Comparison of ENCODE assay signal across 11 mouse cellular contexts in genomic region chr15:97593781-97594600, GRCm38 (mm10).
DNase-seq lines count a peak whose midpoint lies in the region; ATAC-seq and TF ChIP-seq lines count a peak whose summit lies in the region.
"Had no signal": no experiment of that assay in that cellular context is flagged by ENCODE, and none has a peak within 500 bp of the region (broad histone marks: within the 10 kb centered on the region; RNA-seq: fewer than 3 reads in every experiment).

No protein-coding gene starts in this region.

- no peaks in the 10 kb centered on the region for H3K36me3 ChIP-seq in heart, embryonic 12.5 days
- no peaks in the 10 kb centered on the region for H3K36me3 ChIP-seq in heart, embryonic 10.5 days
- H3K36me3 ChIP-seq in liver, postnatal 0 days (replicated peaks; ENCODE audit: insufficient read depth, low read length) = no peaks in the 10 kb centered on the region

- H3K27ac ChIP-seq in heart, embryonic 12.5 days (ENCODE audit: poor library complexity, severe bottlenecking) = peak overlapping the region; percentile 10; the same call in 1 of the 2 replicates
- no peak overlapping the region for H3K27ac ChIP-seq in heart, embryonic 10.5 days
- H3K27ac ChIP-seq in liver, postnatal 0 days (ENCODE audit: low read depth) = peak overlapping the region; percentile 34; the same call in 1 of the 2 replicates

- H3K4me3 ChIP-seq in heart, embryonic 12.5 days = no peak overlapping the region
- H3K4me3 ChIP-seq in heart, embryonic 10.5 days = no peak overlapping the region
- no peak overlapping the region for H3K4me3 ChIP-seq in liver, postnatal 0 days (ENCODE audit: low read depth, low read length)
- H3K4me3 ChIP-seq: megakaryocyte, embryonic 14.5 days had no signal

- TF ChIP-seq EP300 in liver, postnatal 0 days (IDR thresholded peaks at IDR 0.05; ENCODE audit: low read depth) = 0 out of 2 replicates have a peak, but pooled peaks have one; percentile 32

- DNase-seq in heart, embryonic 10.5 days (ENCODE audit: low spot score) = no peak
- peak; percentile 98 for DNase-seq in ES-CJ7 (ENCODE audit: low read depth, low spot score)
- DNase-seq in fat pad, adult 2 months (ENCODE audit: extremely low read depth, low read depth, low spot score) = peak; percentile 31
- no peak for DNase-seq in liver, postnatal 0 days
- no peak for DNase-seq in frontal cortex, postnatal 10 days (ENCODE audit: low spot score in 2 of 2)
- no peak for DNase-seq in right cerebral cortex, postnatal 10 days (ENCODE audit: low spot score in 2 of 2)
- DNase-seq: cerebellum, postnatal 25 days; right cerebral cortex, postnatal 4 days had no signal

- H3K4me2 ChIP-seq in heart, embryonic 12.5 days = no peak overlapping the region
- H3K4me2 ChIP-seq in liver, postnatal 0 days (ENCODE audit: low read depth, low read length) = no peak overlapping the region

- ATAC-seq in heart, embryonic 12.5 days (ENCODE audit: insufficient number of reproducible peaks, low FRiP score) = no peak
- ATAC-seq in liver, postnatal 0 days = no peak
- no peak for ATAC-seq in erythroblast, adult 5-6 weeks (replicated peaks; ENCODE audit: low FRiP score, poor library complexity, severe bottlenecking)

- WGBS in heart, embryonic 12.5 days = 51% methylated on average over 11 of the region's 11 CpGs
- 43% methylated on average over 11 of the region's 11 CpGs for WGBS in heart, embryonic 10.5 days
- 46% methylated on average over 11 of the region's 11 CpGs for WGBS in liver, postnatal 0 days (ENCODE audit: insufficient replicate concordance)

- no peaks in the 10 kb centered on the region for H3K27me3 ChIP-seq in heart, embryonic 12.5 days (replicated peaks)
- H3K27me3 ChIP-seq in heart, embryonic 10.5 days (ENCODE audit: insufficient read depth, poor library complexity, severe bottlenecking) = no peaks in the 10 kb centered on the region
- H3K27me3 ChIP-seq in liver, postnatal 0 days (ENCODE audit: insufficient read depth, low read length) = no peaks in the 10 kb centered on the region

- no peak overlapping the region for H3K9ac ChIP-seq in heart, embryonic 12.5 days
- no peak overlapping the region for H3K9ac ChIP-seq in liver, postnatal 0 days (replicated peaks)

- peaks cover 14% of the 10 kb centered on the region; the same call in 1 of the 2 replicates for H3K4me1 ChIP-seq in heart, embryonic 12.5 days (replicated peaks)
- H3K4me1 ChIP-seq in heart, embryonic 10.5 days = peaks cover 22% of the 10 kb centered on the region
- H3K4me1 ChIP-seq in liver, postnatal 0 days (ENCODE audit: insufficient read depth) = peaks cover 4% of the 10 kb centered on the region; the same call in 1 of the 2 replicates

- no peaks in the 10 kb centered on the region for H3K9me3 ChIP-seq in heart, embryonic 12.5 days (replicated peaks)
- H3K9me3 ChIP-seq in heart, embryonic 10.5 days = no peaks in the 10 kb centered on the region
- H3K9me3 ChIP-seq in liver, postnatal 0 days (ENCODE audit: low read length) = no peaks in the 10 kb centered on the region

- no peak for TF ChIP-seq CTCF in liver, postnatal 0 days (IDR thresholded peaks at IDR 0.05; ENCODE audit: low read depth)

Comparison
In these comparisons a context has a peak if more than half of its experiments do, and no peak if none do; other contexts are left out.
1. DNase-seq: peak in ES-CJ7 (single experiment) and fat pad, adult 2 months (single experiment); none in heart, embryonic 10.5 days (single experiment), liver, postnatal 0 days (single experiment), frontal cortex, postnatal 10 days (0 of 2) and right cerebral cortex, postnatal 10 days (0 of 2).